Mouse (Mus musculus) frontal cortex, adult (tissue): Measurements from ENCODE around the gene Zfp729b.

Experiments
- ATAC-seq: cut with Nextera tagmentation; 2 replicates; pipeline ENCODE4 v1.9.2; 2017; ENCODE audit warnings: mild to moderate bottlenecking, moderate library complexity, mixed read lengths; ENCODE audit not compliant: low TSS enrichment

The Zfp729b gene

GRCm38 (mm10) chr13:67609066-67609876 is at the start of gene Zfp729b:
Gene Zfp729b, minus strand, starts transcription at chr13:67609707.
- ATAC-seq, result peak; percentile 98

GRCm38 (mm10) chr13:67652496-67652895 is 43.0 kb upstream of the Zfp729b start:
- ATAC-seq, result no peak

GRCm38 (mm10) chr13:67637294-67638007 is 27.9 kb upstream of the Zfp729b start, which contains the start of the genes Gm49345 and Zfp729a:
Gene Gm49345, minus strand, starts transcription at chr13:67637769.
Gene Zfp729a, minus strand, starts transcription at chr13:67637791.
- ATAC-seq, result peak; percentile 99

DNA sequence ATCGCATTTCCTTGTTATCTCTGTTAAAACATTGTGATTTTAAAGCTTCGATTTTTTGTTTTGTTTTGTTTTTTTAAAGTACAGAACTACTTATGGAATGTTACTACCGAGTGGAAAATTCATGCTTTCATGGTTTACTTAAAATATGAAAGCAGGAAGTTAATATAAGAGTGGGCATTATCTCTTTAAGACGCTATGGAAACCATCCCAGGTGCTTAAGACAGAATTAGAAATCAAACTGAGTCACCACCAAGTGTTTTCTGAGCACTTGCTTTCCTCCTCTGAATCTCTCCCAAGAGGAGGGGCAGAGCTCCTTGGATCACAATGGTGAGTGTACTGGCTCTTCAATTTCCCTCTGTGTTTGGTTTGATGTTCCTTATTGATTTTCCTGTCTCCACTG is 601 bp upstream of the Zfp729b start:
- peak; percentile 43 for ATAC-seq

GRCm38 (mm10) chr13:67572591-67573189 is 36.8 kb downstream of the Zfp729b start:
- no peak for ATAC-seq

DNA sequence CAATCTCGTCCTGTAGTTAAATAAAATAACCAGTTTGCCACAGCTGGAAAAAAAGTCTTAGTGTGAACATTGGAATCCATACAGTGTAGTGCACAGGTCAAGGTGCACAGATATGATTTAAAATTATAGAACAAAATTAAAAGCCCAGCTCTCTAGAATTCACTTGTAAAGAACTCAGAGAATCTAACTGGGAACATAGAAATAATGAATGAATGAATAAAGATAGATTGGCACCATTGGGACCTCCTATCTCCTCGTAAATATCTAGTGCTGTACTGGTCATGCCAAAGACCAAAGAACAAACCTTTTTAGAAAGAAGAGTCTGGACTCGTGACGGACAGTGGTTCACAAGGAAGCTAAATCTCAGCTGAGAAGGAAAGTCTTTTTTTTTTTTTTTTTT is 55.8 kb downstream of the Zfp729b start, which contains the start of gene Zfp748:
Gene Zfp748 (minus strand): TSS at position 101 of the 400 bp plus-strand sequence.
- ATAC-seq, result no peak

GRCm38 (mm10) chr13:67552505-67553346 is 56.8 kb downstream of the Zfp729b start:
- peak; percentile 100 for ATAC-seq

GRCm38 (mm10) chr13:67545941-67546340 is 63.6 kb downstream of the Zfp729b start:
- ATAC-seq, result no peak
